Mouse (Mus musculus): ENCODE data around the gene Insl5.

The Insl5 gene

DNA sequence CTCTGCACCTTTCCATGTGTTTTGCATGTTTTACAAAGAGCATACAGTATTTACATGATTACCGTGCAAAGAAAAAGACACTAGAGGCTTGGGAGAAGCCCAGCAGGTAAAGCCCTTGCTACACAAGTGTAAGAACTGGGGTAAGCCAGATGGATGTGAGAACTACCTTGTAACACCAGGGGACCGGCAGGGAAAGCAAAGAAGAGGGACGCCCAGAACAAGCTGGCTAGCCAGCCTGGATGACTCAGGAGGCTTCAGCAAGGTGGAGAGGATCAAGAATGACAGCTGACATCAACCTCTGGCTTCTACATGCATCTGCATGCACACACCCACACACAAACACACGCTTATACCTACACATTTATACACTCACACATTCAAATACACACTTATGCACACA is 36.6 kb downstream of the Insl5 start:
- no peak for DNase-seq (ENCODE audit: low spot score)

GRCm38 (mm10) chr4:102989391-102989790 is 37.3 kb downstream of the Insl5 start:
- DNase-seq (ENCODE audit: low spot score): no peak

- no peak for DNase-seq (ENCODE audit: low spot score)
These were observed 38.1 kb downstream of the Insl5 start for GRCm38 (mm10) chr4:102988526-102988925.

DNA sequence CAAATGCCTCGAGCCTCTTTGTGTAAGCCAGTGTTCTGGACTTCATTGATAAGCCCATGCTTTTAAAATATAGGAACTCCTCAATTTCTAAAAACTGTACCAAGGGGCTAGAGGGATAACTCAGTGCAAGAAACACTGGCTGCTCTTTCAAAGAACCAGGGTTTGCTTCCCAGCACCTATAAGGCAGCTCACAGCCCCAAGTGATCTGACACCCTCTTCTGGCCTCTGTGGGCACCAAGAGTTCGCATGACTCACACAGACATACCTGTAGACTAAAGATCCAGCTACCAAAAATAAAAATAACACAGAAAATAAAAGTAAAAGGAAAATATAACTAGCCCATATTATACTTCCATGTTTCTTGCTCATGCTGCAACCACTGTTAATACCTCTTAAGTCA is 38.9 kb downstream of the Insl5 start:
- DNase-seq (ENCODE audit: low spot score): no peak

- DNase-seq (ENCODE audit: low spot score): no peak
These were observed 39.3 kb downstream of the Insl5 start for GRCm38 (mm10) chr4:102987325-102987724.

DNA sequence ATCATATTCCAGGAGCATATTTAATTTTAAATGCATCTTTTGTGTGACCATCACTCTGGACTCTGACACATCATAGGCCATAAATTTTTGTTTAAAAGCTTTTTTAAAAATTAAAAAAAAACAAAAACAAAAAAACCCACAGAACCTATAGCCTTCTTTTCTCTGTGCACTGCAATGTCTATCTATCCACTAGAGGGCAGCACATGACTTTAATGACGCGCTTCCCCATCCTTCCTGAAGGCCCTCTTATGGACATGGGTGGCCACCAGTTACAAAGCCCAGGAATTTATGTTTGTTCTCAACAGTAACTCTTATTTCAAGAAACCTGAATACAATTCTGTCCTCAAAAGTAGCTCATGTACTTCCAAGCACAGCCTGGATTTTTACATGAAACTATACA is 39.7 kb downstream of the Insl5 start:
- peak; percentile 51 for DNase-seq (ENCODE audit: low spot score)

GRCm38 (mm10) chr4:102986173-102986572 is 40.5 kb downstream of the Insl5 start:
- DNase-seq (ENCODE audit: low spot score): peak; percentile 24

DNA sequence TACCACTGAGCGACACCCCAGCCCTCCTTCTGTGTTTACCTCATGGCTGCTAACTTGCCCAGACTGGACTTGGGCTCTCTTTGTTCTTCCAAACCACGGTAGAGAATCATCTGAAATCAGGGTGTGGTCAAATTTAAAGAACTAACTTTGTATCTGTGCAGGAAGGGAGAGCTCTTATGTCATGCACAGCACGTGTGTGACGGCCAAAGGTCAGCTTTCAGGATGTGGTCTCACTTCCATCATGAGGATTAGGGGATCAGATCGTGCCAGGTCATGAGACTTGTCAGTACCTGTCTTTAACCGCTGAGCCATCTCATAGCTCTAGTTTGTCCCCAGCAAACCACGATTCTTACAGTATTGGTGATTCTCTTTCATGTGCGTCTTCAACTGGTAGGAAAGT is 44.9 kb downstream of the Insl5 start:
- no peak for DNase-seq (ENCODE audit: low spot score)

GRCm38 (mm10) chr4:102979385-102979784 is 47.3 kb downstream of the Insl5 start:
- DNase-seq (ENCODE audit: low spot score): no peak

GRCm38 (mm10) chr4:102978440-102978839 is 48.2 kb downstream of the Insl5 start, which contains the start of gene Tctex1d1:
Gene Tctex1d1 (plus strand): TSS chr4:102978606.
- DNase-seq (ENCODE audit: low spot score): no peak

- DNase-seq (ENCODE audit: low spot score): no peak
These were observed 48.8 kb downstream of the Insl5 start for GRCm38 (mm10) chr4:102977778-102978321.

- no peak for DNase-seq (ENCODE audit: low spot score)
These were observed 50.1 kb downstream of the Insl5 start for GRCm38 (mm10) chr4:102976290-102977275.

GRCm38 (mm10) chr4:102974172-102974571 is 52.5 kb downstream of the Insl5 start:
- DNase-seq (ENCODE audit: low spot score): no peak

GRCm38 (mm10) chr4:102972071-102972470 is 54.6 kb downstream of the Insl5 start:
- no peak for DNase-seq (ENCODE audit: low spot score)

- no peak for DNase-seq (ENCODE audit: low spot score)
These were observed 55.5 kb downstream of the Insl5 start for GRCm38 (mm10) chr4:102971159-102971558.

GRCm38 (mm10) chr4:102969599-102969998 is 57.0 kb downstream of the Insl5 start:
- DNase-seq (ENCODE audit: low spot score): no peak

Measured in c-Kit-positive CD71-positive TER-119-positive erythroid progenitor cells, embryonic 14.5 days (primary cell).